Mouse (Mus musculus) olfactory bulb, adult 2 months (tissue): ENCODE results near the gene Tmem182. TPM values are rescaled to one million over a fixed set of nuclear protein-coding genes. Genes with fewer than 3 reads are reported as not detected.

ENCODE experiments used
- H3K27ac ChIP-seq: fragments of 200-500 bp; 2 replicates; pipeline ENCODE4 v1.5.1; 2012; ENCODE audit warnings: low read depth, low read length; ENCODE audit not compliant: insufficient read depth
- H3K4me1 ChIP-seq: fragments of 200-500 bp; 2 replicates; pipeline ENCODE4 v1.6.1; 2012; ENCODE audit warnings: low read length; ENCODE audit not compliant: control insufficient read depth, insufficient read depth
- H3K4me3 ChIP-seq: fragments of 200-500 bp; 2 replicates; pipeline ENCODE4 v1.5.1; 2012; ENCODE audit warnings: mild to moderate bottlenecking, low read depth, low read length, moderate library complexity; ENCODE audit not compliant: insufficient read depth
- CTCF ChIP-seq: fragments of 200-500 bp; IDR thresholded peaks from 2 replicates; pipeline ENCODE4 v1.5.1; 2012; ENCODE audit warnings: low read depth, mild to moderate bottlenecking, low read length, moderate library complexity; ENCODE audit not compliant: insufficient read depth
- POLR2A ChIP-seq: fragments of 200-500 bp; IDR thresholded peaks from 2 replicates; pipeline ENCODE4 v1.6.1; 2012; ENCODE audit warnings: mild to moderate bottlenecking, low read depth, low read length, moderate library complexity; ENCODE audit not compliant: insufficient read depth
- WGBS: fragments of 180-500 bp; shearing (Covaris S2); methylation state at CpG from one replicate; pipeline ENCODE4 v1.1.7; 2018; 5-methylcytosine and 5-hydroxymethylcytosine counted together
- polyA plus RNA-seq: library from polyadenylated mRNA; stranded (reverse); fragments of >200 nt; gene quantifications from 2 replicates; pipeline ENCODE4 v1.2.4, GENCODE M21; 2012; ENCODE audit warnings: low replicate concordance; ENCODE audit not compliant: missing spikeins, insufficient read depth, insufficient read length

The Tmem182 gene
- polyA plus RNA-seq, 1 experiment, result not detected

- Histone ChIP-seq H3K4me1 (0 out of 2 replicates have a peak, but pooled peaks cover 4% of the 10 kb centered on the region), H3K4me3 (peak within 1 kb of the TSS; percentile 73), H3K27ac (no peak within 1 kb of the TSS)
- TF ChIP-seq POLR2A (no peak), CTCF (no peak)
- 4% methylated on average over 38 of the region's 38 CpGs for WGBS
Measured at GRCm38 (mm10) chr1:40790324-40791141, 14.9 kb upstream of the Tmem182 start, which contains the start of gene Mfsd9. Gene Mfsd9, minus strand, starts transcription at chr1:40790687.

- TF ChIP-seq CTCF (no peak), POLR2A (no peak)
- WGBS, result 90% methylated on average over 1 of the region's 1 CpGs
- no peak overlapping the region for H3K4me3 ChIP-seq
Measured at GRCm38 (mm10) chr1:40795508-40795907, 9.9 kb upstream of the Tmem182 start.

GRCm38 (mm10) chr1:40797348-40797747 lies 8.1 kb upstream of the Tmem182 start:
- no peak overlapping the region for H3K27ac ChIP-seq
- H3K4me3 ChIP-seq, result no peak overlapping the region
- 19% methylated on average over 5 of the region's 5 CpGs for WGBS
- TF ChIP-seq POLR2A, result no peak
- no peak for TF ChIP-seq CTCF
- no peaks in the 10 kb centered on the region for H3K4me1 ChIP-seq

More at GRCm38 (mm10) chr1:40795508-40795907, 9.9 kb upstream of the Tmem182 start:
- Histone ChIP-seq H3K27ac (no peak overlapping the region), H3K4me1 (no peaks in the 10 kb centered on the region)

GRCm38 (mm10) chr1:40799121-40799520 lies 6.3 kb upstream of the Tmem182 start:
- no peaks in the 10 kb centered on the region for H3K4me1 ChIP-seq
- H3K27ac ChIP-seq, result no peak overlapping the region
- no peak overlapping the region for H3K4me3 ChIP-seq
- 87% methylated on average over 8 of the region's 8 CpGs for WGBS
- no peak for TF ChIP-seq POLR2A
- no peak for TF ChIP-seq CTCF

- 89% methylated on average over 5 of the region's 5 CpGs for WGBS
- no peaks in the 10 kb centered on the region for H3K4me1 ChIP-seq
Measured at GRCm38 (mm10) chr1:40800908-40801307, 4.5 kb upstream of the Tmem182 start.

GRCm38 (mm10) chr1:40802759-40803158 lies 2.6 kb upstream of the Tmem182 start:
- TF ChIP-seq POLR2A, result no peak
- no peak for TF ChIP-seq CTCF
- no peak overlapping the region for H3K27ac ChIP-seq
- no peaks in the 10 kb centered on the region for H3K4me1 ChIP-seq
- WGBS, result 25% methylated on average over 3 of the region's 3 CpGs
- no peak overlapping the region for H3K4me3 ChIP-seq

More at GRCm38 (mm10) chr1:40800908-40801307, 4.5 kb upstream of the Tmem182 start:
- Histone ChIP-seq H3K27ac (no peak overlapping the region), H3K4me3 (no peak overlapping the region)
- no peak for TF ChIP-seq CTCF
- TF ChIP-seq POLR2A, result no peak

GRCm38 (mm10) chr1:40804118-40804517 lies 1.3 kb upstream of the Tmem182 start:
- Histone ChIP-seq H3K27ac (no peak overlapping the region), H3K4me1 (no peaks in the 10 kb centered on the region), H3K4me3 (no peak overlapping the region)
- 91% methylated on average over 12 of the region's 12 CpGs for WGBS
- TF ChIP-seq CTCF (no peak), POLR2A (no peak)

GRCm38 (mm10) chr1:40805891-40806290 lies 490 bp downstream of the Tmem182 start:
- Histone ChIP-seq H3K27ac (no peak overlapping the region), H3K4me1 (no peaks in the 10 kb centered on the region), H3K4me3 (no peak overlapping the region)
- TF ChIP-seq CTCF, result no peak
- TF ChIP-seq POLR2A, result no peak
- 84% methylated on average over 11 of the region's 11 CpGs for WGBS

- TF ChIP-seq POLR2A (no peak), CTCF (no peak)
- 97% methylated on average over 3 of the region's 3 CpGs for WGBS
- Histone ChIP-seq H3K4me1 (no peaks in the 10 kb centered on the region), H3K27ac (no peak overlapping the region), H3K4me3 (no peak overlapping the region)
Measured at GRCm38 (mm10) chr1:40808643-40809042, 3.2 kb downstream of the Tmem182 start.
